Mouse (Mus musculus) neural tube, embryonic 11.5 days (tissue): Measurements from ENCODE around the gene Ddx5. TPM values are rescaled to one million over a fixed set of nuclear protein-coding genes. Genes with fewer than 3 reads are reported as not detected.
"Not testable (repeated sequence)": the region's sequence is repeated elsewhere in the genome, so short reads cannot be mapped to it uniquely, and the experiment has no call there.

Source experiments
- ATAC-seq: fragments of 200-750 bp; cut with Nextera tagmentation; 2 replicates; pipeline ENCODE4 v1.8.0; 2017; ENCODE audit warnings: moderate number of reproducible peaks, mild to moderate bottlenecking, moderate TSS enrichment, moderate library complexity; ENCODE audit not compliant: insufficient read depth, low FRiP score, low TSS enrichment
- DNase-seq: peaks from one replicate; pipeline ENCODE4 v3.0.0-alpha.2; 2015; ENCODE audit warnings: low spot score
- H3K27ac ChIP-seq: fragments of 300-500 bp; sonication (generic); 2 replicates; pipeline ENCODE4 v1.5.1; 2014; ENCODE audit warnings: low read depth, mild to moderate bottlenecking, low read length
- H3K27me3 ChIP-seq: fragments of 300-500 bp; sonication (generic); 2 replicates; pipeline ENCODE4 v1.6.1; 2014; ENCODE audit warnings: mild to moderate bottlenecking, low read length, mixed read lengths; ENCODE audit not compliant: control insufficient read depth, insufficient read depth
- H3K36me3 ChIP-seq: fragments of 300-500 bp; sonication (generic); 2 replicates; pipeline ENCODE4 v1.6.1; 2014; ENCODE audit warnings: mild to moderate bottlenecking, low read length, moderate library complexity, mixed read lengths; ENCODE audit not compliant: control insufficient read depth, insufficient read depth
- H3K4me1 ChIP-seq: fragments of 300-500 bp; sonication (generic); 2 replicates; pipeline ENCODE4 v1.6.1; 2014; ENCODE audit warnings: low read length, mixed read lengths; ENCODE audit not compliant: control insufficient read depth, insufficient read depth
- H3K4me2 ChIP-seq: fragments of 300-500 bp; sonication (generic); 2 replicates; pipeline ENCODE4 v1.6.1; 2014; ENCODE audit warnings: low read depth, mild to moderate bottlenecking, moderate library complexity
- H3K4me3 ChIP-seq: fragments of 300-500 bp; sonication (generic); 2 replicates; pipeline ENCODE4 v1.5.1; 2014; ENCODE audit warnings: low read depth, low read length
- H3K9ac ChIP-seq: fragments of 300-500 bp; sonication (generic); 2 replicates; pipeline ENCODE4 v1.6.1; 2014; ENCODE audit warnings: mild to moderate bottlenecking, low read length
- H3K9me3 ChIP-seq: fragments of 300-500 bp; sonication (generic); 2 replicates; pipeline ENCODE4 v1.6.1; 2016; ENCODE audit warnings: low read length; ENCODE audit not compliant: control insufficient read depth
- WGBS: fragments of 180-500 bp; shearing (Covaris S2); extraction: QIAGEN DNeasy Blood & Tissue Kit; methylation state at CpG from one replicate; pipeline ENCODE4 v1.1.7; 2014; 5-methylcytosine and 5-hydroxymethylcytosine counted together
- polyA plus RNA-seq: library from polyadenylated mRNA; unstranded; fragments of >200 nt; fragmentation: Nextera tagmentation; extraction: Ambion mirVana; gene quantifications from 2 replicates; pipeline ENCODE4 v1.2.1, GENCODE M21; 2014

The Ddx5 gene
- polyA plus RNA-seq, 1 experiment from 2014 or later, result 500 TPM

GRCm38 (mm10) chr11:106760511-106760910 is 28.5 kb downstream of the Ddx5 start:
- H3K4me1 ChIP-seq, result no peaks in the 10 kb centered on the region
- WGBS, result 95% methylated on average over 5 of the region's 5 CpGs
- H3K9me3 ChIP-seq, result no peaks in the 10 kb centered on the region
- H3K27ac ChIP-seq, result no peak overlapping the region
- no peak overlapping the region for H3K4me2 ChIP-seq
- DNase-seq (no peak), ATAC-seq (no peak)
- H3K4me3 ChIP-seq, result no peak overlapping the region
- no peaks in the 10 kb centered on the region for H3K36me3 ChIP-seq
- H3K27me3 ChIP-seq, result no peaks in the 10 kb centered on the region
- H3K9ac ChIP-seq, result no peak overlapping the region

DNA sequence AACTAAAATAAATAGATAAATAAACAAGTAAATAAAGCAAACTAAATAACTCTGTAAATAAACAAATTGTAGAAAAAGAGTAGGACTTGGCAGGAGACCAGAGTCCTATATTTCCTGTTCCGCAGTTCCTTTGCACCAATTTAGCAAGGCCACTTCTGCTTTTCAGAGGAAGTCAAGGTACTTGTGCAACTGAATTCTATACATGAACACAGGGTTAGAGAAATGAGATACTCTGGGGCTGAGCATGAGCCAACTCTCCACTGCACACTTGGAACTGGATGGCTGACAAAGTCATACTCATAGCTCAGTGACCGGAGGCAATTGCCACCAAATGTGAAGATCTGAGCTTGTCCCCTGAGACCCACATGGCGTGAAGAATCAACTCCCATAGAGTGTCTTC is 30.0 kb downstream of the Ddx5 start:
- Histone ChIP-seq H3K9me3 (no peaks in the 10 kb centered on the region), H3K4me1 (no peaks in the 10 kb centered on the region), H3K36me3 (no peaks in the 10 kb centered on the region), H3K4me2 (no peak overlapping the region), H3K27me3 (no peaks in the 10 kb centered on the region), H3K27ac (no peak overlapping the region), H3K9ac (no peak overlapping the region), H3K4me3 (no peak overlapping the region)
- WGBS, result 91% methylated on average over 3 of the region's 3 CpGs
- no peak for ATAC-seq
- no peak for DNase-seq

DNA sequence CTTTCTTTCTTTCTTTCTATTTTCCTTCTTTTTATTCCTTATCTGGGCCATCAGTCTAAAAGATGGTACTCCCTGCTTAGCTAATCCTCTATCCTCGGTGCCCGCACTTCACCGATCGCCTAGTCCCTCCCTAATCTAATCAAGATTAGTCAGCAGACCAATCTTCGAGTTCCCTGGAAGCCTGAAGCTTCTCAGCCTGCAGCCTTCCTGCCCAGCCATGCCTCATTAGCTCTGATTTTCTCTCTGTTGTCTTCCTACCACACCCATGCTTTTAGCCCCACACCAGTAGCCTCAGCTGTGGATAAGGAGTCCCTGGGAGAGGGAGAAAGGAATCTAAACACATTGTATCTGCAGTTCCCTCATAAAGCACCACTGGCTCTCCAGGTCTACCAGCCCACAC is 33.4 kb downstream of the Ddx5 start:
- whole genome bisulfite sequencing, result 86% methylated on average over 5 of the region's 5 CpGs
- no peaks in the 10 kb centered on the region for H3K4me1 ChIP-seq
- H3K4me3 ChIP-seq, result no peak overlapping the region
- H3K27me3 ChIP-seq, result no peaks in the 10 kb centered on the region
- H3K36me3 ChIP-seq, result no peaks in the 10 kb centered on the region
- no peak overlapping the region for H3K9ac ChIP-seq
- DNase-seq (no peak), ATAC-seq (no peak)
- no peak overlapping the region for H3K4me2 ChIP-seq
- no peak overlapping the region for H3K27ac ChIP-seq
- H3K9me3 ChIP-seq, result no peaks in the 10 kb centered on the region

DNA sequence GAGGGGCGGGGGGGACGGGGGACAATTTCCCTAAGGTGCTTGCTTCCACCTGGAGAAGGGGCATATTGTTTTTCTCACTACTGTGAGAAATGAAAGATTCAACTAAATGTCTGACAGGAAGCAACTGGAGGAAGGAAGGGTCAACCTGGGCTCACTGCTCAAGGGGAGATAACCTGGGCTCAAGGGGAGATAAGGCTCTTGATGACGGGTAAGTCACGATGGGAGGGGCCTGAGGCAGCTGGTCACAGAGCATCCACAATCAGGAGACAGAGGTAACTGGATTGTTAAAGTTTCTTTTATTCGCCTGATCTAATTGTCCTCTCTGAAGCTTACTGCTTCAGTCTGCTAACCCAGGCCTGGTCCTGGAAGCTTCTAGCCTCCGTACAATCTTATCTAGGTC is 35.7 kb downstream of the Ddx5 start:
- Histone ChIP-seq H3K4me1 (no peaks in the 10 kb centered on the region), H3K4me3 (no peak overlapping the region), H3K9me3 (no peaks in the 10 kb centered on the region), H3K4me2 (no peak overlapping the region), H3K27me3 (no peaks in the 10 kb centered on the region), H3K27ac (no peak overlapping the region), H3K9ac (no peak overlapping the region), H3K36me3 (no peaks in the 10 kb centered on the region)
- WGBS, result 84% methylated on average over 6 of the region's 6 CpGs
- ATAC-seq (no peak), DNase-seq (no peak)

- no peaks in the 10 kb centered on the region for H3K27me3 ChIP-seq
- H3K4me2 ChIP-seq, result no peak overlapping the region
- no peak overlapping the region for H3K4me3 ChIP-seq
- H3K4me1 ChIP-seq, result no peaks in the 10 kb centered on the region
- H3K9me3 ChIP-seq, result no peaks in the 10 kb centered on the region
- DNase-seq (no peak), ATAC-seq (no peak)
- H3K36me3 ChIP-seq, result no peaks in the 10 kb centered on the region
- H3K9ac ChIP-seq, result no peak overlapping the region
- H3K27ac ChIP-seq, result no peak overlapping the region
- WGBS, result 95% methylated on average over 7 of the region's 7 CpGs
Observed at GRCm38 (mm10) chr11:106752103-106752502, 36.9 kb downstream of the Ddx5 start.

DNA sequence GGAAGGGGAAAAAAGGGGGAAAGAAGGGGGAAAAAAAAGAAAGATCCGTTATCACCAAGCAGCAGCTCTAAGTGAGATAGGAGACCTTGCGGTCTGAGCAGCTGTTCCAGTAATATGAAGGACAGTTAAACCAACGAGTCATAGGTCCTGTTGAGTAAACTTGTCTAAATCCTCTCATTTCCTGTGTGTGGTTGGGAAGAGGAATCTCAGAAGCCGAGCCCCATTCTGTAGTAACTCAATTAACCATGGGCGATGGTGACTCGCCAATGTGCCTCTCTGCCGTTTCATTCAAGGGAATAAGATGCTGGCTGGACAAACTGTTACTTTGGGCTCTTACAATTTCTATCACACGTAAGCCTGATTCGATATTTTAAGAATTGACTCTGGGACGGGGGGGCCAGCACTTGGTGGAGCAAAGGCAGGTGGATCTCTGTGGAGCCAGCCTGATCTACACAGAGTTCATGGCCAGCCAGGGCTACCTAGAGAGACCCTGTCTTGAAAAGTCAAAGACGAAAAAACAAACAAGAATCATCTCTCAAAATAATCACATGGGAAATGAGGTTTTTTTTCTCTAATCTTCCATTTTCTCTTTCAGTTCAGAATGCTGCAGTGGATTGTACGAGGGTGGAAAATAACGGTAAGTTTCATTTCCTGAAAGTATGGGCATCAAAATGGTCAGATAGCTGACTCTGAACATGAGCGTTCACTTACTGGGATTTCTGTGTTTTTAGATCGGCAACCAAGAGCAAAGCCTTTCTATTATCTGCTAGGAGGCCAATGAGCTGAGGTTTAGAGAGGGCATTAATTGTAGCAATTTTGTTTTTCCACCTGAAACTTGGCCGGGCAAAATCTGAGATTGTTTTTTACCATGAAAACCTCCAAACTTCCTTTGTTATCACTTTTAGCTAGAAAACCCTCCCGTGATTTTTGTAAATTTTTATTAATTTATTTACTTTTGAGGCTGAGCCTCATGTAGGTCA is 37.7 kb downstream of the Ddx5 start, which contains the start of gene Milr1:
TSS of gene Milr1 (plus strand) at position 188 of the 980 bp plus-strand sequence.
- 90% methylated on average over 17 of the region's 17 CpGs for WGBS
- H3K4me2 ChIP-seq, result no peak within 1 kb of the TSS
- no peak for DNase-seq
- H3K4me3 ChIP-seq, result no peak within 1 kb of the TSS
- no peaks in the 10 kb centered on the region for H3K9me3 ChIP-seq
- no peaks in the 10 kb centered on the region for H3K4me1 ChIP-seq
- H3K27ac ChIP-seq, result no peak within 1 kb of the TSS
- ATAC-seq, result no peak
- no peaks in the 10 kb centered on the region for H3K27me3 ChIP-seq
- no peak within 1 kb of the TSS for H3K9ac ChIP-seq
- no peaks in the 10 kb centered on the region for H3K36me3 ChIP-seq

- no peak within 1 kb of the TSS for H3K4me3 ChIP-seq
- DNase-seq (no peak), ATAC-seq (no peak)
- H3K9ac ChIP-seq, result no peak within 1 kb of the TSS
- no peaks in the 10 kb centered on the region for H3K9me3 ChIP-seq
- no peaks in the 10 kb centered on the region for H3K4me1 ChIP-seq
- H3K36me3 ChIP-seq, result no peaks in the 10 kb centered on the region
- H3K27ac ChIP-seq, result no peak within 1 kb of the TSS
- no peaks in the 10 kb centered on the region for H3K27me3 ChIP-seq
- 88% methylated on average over 13 of the region's 13 CpGs for WGBS
- H3K4me2 ChIP-seq, result no peak within 1 kb of the TSS
Observed at GRCm38 (mm10) chr11:106750121-106750751, 38.7 kb downstream of the Ddx5 start, which contains the start of gene Pecam1. TSS of gene Pecam1 (minus strand) at chr11:106750628.

DNA sequence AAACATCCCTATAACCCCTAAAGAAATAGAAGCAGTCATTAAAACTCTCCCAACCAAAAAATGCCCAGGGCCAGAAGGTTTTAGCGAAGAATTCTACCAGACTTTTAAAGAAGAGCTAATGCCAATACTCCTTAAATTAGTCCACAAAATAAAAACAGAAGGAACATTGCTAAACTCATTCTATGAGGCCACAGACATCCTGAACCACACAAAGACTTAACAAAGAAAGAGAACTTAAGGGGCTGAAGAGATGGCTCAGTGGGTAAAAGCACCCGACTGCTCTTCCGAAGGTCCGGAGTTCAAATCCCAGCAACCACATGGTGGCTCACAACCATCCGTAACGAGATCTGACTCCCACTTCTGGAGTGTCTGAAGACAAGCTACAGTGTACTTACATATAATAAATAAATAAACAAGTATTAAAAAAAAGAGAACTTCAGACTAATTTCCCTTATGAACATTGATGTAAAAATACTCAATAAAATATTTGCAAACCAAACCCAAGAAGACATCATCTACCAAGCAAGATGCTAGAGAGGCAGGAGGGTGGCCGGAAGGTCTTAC is 39.3 kb downstream of the Ddx5 start:
- DNase-seq, ATAC-seq: not testable (repeated sequence)

More for the DNA sequence above, 39.3 kb downstream of the Ddx5 start:
- not testable (repeated sequence) for H3K4me3 ChIP-seq, H3K36me3 ChIP-seq, H3K27ac ChIP-seq, H3K9me3 ChIP-seq, H3K27me3 ChIP-seq, H3K4me1 ChIP-seq, H3K4me2 ChIP-seq, H3K9ac ChIP-seq
- 97% methylated on average over 7 of the region's 7 CpGs for WGBS
